Mouse (Mus musculus) cerebellum, adult 9-10 months (tissue): ENCODE results near the gene March4.

Experiments
- DNase-seq: peaks from one replicate; pipeline ENCODE4 v3.0.0; 2022

Gene March4

GRCm38 (mm10) chr1:72439146-72439545 lies 97.6 kb downstream of the March4 start:
- DNase-seq: peak; percentile 72

DNA sequence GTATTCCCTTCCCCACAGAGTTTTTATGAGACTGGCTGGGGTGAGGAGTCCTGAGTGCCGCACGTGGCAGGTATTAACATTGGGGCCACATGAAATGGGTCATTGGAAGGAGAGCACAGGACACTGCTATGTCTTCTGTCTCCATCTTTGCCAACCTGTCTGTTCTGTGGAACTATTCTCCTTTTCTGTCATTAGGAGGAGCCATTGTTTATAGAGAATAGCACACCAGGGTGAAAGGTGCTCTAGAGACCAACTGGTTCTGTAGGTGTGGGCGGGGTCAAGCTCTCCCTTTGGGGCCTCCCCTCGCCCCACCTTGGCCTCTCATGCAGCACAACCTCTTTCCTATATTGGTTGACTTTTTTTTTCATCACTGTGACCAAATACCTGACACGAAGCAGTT lies 99.8 kb downstream of the March4 start:
- no peak for DNase-seq

DNA sequence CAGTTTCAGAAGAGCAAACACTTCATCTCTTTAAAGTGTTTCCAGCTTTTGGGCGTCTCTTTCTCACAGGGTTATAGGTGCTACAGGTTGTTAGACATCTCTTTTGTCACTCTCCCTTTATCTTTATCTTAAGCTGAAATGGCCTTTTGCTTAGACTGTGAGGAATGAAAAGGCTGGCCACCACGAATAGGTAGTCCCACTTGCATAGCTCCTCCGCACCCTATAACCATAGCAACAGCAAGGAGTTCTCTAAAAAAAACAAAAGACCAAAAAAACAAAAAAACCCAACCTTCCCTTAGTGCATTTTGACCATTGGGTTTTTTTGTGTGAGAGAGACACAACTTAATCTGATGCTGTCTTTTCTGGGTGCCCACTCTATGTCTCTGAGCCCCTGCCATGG lies 102.2 kb downstream of the March4 start:
- DNase-seq: no peak

GRCm38 (mm10) chr1:72432579-72432978 lies 104.2 kb downstream of the March4 start:
- DNase-seq: no peak

DNA sequence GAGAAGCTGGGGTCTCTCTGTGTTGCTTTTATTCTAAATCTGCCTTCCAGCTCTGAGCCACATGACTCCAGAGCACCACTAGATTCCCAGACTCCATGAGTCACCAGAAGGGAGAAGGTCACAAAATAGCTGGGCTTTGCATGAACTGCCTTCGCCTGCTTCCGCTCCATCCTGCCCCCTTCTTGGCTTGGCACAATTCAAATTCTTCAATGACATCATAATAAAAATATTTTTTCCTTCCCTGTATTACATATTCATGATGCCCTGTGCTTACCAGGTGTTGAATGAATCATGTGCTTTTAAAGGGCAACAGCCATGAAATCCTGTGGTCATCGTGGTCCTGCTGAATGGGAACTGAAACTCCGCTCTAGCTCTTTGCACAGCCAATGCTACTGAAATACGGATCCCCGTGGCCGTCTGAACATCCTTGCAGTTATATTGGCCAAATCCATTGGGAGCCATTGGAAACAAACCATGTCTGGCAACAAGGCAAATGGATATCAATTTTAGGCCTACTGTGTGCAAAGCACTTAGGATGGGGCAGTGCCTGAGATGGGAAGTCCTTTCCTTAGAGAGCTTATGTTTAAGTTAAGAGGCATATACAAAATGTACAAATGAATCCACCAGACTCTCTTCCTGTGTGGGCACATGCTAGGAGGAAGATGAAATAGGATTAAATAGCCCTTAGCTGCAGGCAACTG lies 107.5 kb downstream of the March4 start:
- DNase-seq: no peak

DNA sequence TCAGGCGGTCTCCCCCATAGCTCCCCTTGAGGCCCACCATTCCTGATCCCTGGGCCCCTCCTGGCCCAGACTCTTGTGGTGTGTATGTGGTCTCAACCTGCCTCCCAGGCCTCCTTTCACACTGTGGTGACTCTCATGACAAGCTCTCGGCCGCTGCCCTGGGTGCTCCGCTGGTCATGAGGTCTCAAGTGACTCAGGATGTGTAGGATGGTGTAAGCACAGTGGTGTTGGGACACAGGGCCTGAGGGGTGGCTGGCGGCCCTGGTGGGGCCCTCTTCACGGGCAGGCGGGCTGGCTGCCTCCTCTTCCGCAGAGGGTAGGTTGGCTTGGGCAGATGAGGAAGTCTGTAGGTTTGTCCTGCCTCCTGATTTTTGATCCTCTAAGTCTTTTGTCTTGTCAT lies 108.2 kb downstream of the March4 start:
- no peak for DNase-seq

- no peak for DNase-seq
Measured at GRCm38 (mm10) chr1:72426456-72426855, 110.3 kb downstream of the March4 start.

DNA sequence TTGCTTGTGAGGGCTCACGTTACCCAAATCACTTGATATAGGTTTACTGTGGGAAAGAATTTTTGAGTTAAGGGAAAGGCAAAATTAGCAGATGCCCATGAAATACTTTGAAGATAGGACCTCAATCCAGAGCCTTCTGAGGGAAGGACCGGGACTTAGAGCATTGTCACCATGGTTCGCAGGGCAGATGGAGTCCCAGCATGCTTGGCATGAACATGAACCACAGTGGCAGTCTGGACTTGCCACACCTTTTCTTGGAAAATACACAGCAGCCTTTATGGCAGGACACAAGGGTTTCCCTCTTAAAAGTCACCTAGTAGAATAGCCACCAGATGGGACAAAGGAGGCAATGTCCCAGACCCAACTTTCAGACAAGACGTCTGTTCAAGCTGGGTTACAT lies 114.6 kb downstream of the March4 start:
- peak; percentile 85 for DNase-seq

- no peak for DNase-seq
Measured at GRCm38 (mm10) chr1:72420220-72420619, 116.5 kb downstream of the March4 start.

DNA sequence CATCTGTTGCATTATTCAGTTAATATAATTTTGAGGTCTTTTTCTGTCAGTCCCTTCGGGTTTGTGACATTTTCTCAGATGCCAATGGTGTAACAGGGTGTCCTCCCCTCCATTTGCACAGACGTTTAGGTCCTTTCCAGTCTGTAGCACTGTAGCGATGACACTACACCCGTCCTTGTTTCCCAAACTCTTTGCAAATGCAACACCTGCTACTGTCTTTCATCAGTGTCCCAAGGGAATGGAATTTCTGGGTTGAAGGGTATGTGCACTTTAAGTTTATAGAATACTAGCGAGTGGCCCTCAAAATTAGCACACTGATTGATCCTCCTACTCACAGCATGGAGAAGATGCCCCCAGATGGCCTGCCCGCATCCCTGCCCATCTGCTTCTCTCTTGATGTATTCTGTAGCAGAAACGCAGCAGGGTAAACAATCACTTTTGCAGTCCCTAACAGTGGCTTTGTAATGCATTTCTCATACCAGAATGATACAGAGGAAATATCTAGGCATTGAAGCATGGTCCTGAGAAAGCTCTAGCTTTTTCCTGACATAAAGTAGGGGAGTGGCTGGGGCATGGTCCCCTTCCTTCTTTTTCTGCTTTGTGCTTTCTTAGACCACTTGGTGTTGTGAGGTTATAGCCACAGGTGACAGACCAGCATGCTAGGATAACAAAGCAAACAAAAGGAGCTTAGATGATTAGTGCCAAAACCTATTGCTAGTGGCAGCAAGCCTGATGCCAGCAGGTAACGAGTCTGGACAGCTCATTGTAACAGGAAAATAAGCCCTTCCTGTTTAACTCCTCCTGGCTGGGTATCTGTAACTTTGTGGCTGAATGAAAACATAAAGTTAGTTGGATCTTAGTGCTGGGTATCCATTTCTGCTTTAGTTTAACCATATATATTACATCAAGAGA lies 117.7 kb downstream of the March4 start:
- DNase-seq: no peak

GRCm38 (mm10) chr1:72414561-72415253 lies 122.0 kb downstream of the March4 start:
- no peak for DNase-seq

DNA sequence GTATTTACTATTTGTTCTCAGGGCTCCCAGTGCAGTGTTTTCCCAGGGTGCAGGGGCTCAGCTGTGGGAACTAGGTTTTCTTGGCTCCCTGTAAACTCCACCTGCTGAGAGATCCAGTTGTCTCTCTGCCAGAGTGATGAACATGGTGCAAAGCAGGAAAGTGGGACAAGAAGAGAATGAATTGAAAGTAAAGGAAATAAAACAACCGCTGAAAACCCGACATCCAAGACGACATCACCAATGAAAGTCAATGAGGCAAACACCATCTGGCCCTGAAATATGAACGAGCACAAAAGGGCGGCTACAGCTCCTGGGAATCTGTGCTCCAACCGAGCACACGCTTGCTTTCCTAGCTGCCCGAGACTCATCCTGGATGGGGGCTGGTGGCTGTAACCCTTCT lies 122.6 kb downstream of the March4 start:
- DNase-seq: no peak

GRCm38 (mm10) chr1:72413205-72413604 lies 123.5 kb downstream of the March4 start:
- no peak for DNase-seq

DNA sequence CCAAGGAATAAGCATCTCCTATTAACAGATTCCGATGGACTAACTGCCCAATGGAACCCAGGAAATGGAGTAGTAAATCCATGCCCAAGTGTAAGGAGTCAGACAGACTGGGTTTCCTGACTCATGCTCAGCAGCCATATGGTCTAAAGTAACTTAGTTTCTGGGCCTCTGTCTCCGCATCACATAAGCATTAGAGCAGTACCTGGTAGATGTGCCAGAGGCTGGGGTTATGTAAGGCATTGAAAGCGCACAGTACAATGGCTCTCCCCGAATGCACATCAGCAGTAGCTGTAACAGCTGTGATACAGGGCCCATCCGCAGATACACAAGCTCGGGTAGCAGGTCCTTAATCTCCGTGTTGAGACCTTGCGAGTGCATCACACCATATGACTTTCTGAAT lies 125.6 kb downstream of the March4 start:
- DNase-seq: no peak

- peak; percentile 77 for DNase-seq
Measured at GRCm38 (mm10) chr1:72409936-72410335, 126.8 kb downstream of the March4 start.

- no peak for DNase-seq
Measured at GRCm38 (mm10) chr1:72406505-72407079, 130.1 kb downstream of the March4 start.

- DNase-seq: no peak
Measured at GRCm38 (mm10) chr1:72401331-72402069, 135.2 kb downstream of the March4 start.

- DNase-seq: peak; percentile 93
Measured at GRCm38 (mm10) chr1:72400616-72401015, 136.1 kb downstream of the March4 start.

- no peak for DNase-seq
Measured at GRCm38 (mm10) chr1:72399720-72400401, 136.9 kb downstream of the March4 start.

DNA sequence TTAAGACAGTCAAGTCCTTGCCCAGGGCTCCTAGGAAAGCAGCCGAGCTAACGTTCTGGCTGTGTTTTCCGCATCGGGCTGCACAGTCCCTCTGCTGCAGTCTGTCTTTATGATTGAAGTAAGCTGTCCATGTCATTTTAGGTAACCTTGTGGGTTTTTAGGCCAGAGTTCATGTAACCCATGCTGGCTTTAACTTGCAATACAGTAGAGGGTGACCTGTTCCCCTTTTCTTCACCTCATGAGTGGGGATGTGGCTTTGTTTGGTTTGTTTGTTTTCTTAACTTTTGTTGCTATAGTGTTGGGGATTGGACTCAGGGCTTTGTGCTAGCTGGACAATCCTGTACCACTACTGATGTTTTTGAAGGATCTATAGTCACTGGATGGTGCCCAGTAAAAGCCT lies 146.3 kb downstream of the March4 start:
- DNase-seq: no peak

- no peak for DNase-seq
Measured at GRCm38 (mm10) chr1:72383651-72384050, 153.1 kb downstream of the March4 start.

DNA sequence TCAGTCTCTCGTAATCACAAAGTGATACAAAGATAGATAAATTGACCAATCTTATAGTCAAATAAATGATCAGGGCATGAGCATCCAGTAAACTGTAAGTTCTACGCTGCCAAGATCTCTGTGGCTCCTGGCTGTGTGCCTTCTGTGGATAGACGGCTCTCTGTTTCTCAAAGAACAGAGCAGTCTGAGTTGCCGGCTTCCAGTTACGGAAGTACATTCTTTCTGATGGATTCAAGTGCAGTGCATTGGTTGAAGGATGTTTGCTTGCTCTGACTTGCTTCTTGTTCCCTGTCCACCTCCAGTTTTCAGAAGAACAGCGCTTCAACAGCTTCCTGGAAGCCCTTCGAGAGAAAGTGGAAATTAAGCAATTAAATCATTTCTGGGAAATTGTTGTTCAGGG lies 153.7 kb downstream of the March4 start:
- DNase-seq: no peak
